Mouse (Mus musculus) C2C12 (cell line): ENCODE results near the gene Mtmr3.

Source experiments
- CEBPB ChIP-seq: IDR thresholded peaks from one replicate; pipeline ENCODE4 v1.6.1; 2011; ENCODE audit warnings: low read depth, mild to moderate bottlenecking, control low read depth, moderate library complexity
- CTCF ChIP-seq: IDR thresholded peaks from one replicate; pipeline ENCODE4 v1.5.1; 2011; ENCODE audit not compliant: control insufficient read depth, insufficient read depth, insufficient read length
- MAX ChIP-seq: IDR thresholded peaks from one replicate; pipeline ENCODE4 v1.6.1; 2011; ENCODE audit warnings: mild to moderate bottlenecking, control low read depth

- no peak for TF ChIP-seq CTCF
- TF ChIP-seq CEBPB: no peak
- TF ChIP-seq MAX: no peak
Observed at GRCm38 (mm10) chr11:4593491-4593848, 1.2 kb downstream of the Mtmr3 start.
